Mouse (Mus musculus) cerebral cortex, adult 2 months (tissue): ENCODE measurements around the gene Bsdc1.

ENCODE experiments used
- WGBS: fragments of 180-500 bp; shearing (Covaris S2); methylation state at CpG from one replicate; pipeline ENCODE4 v1.1.7; 2018; 5-methylcytosine and 5-hydroxymethylcytosine counted together

Gene Bsdc1

DNA sequence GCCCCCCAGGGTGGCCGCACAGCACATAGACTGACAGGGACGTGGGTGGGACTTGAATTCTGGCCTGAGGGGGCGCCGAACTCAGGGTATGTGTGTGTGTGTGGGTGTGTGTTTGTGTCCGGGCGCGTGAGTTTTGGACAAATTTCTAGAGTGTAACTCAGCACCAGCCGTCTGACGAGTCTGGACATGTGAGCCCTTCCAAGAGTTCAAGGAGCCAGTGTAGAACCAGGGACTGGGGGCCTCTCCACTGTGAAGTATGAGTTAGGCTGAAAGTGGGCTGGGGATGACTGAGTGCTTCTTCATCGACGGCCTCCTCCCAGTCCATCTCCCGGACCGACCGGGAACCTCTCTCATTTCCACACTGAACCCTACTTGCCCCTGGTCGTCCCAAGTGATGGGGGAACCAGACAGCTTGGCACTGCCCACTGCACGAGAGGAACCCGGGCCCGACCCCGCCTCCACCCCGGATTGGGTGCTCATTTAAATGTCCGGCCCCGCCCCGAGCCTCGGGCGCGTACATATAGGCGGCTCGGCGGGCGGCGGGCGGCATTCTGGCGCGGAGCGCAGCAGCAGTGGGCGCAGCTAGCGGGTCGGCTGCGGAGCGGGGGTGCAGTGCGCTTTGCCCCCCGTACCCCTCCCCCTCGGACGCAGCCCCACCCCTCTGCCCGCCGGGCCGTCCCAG lies 51.8 kb downstream of the Bsdc1 start, which contains the start of gene Marcksl1:
TSS of gene Marcksl1 (plus strand) at position 496 of the 682 bp plus-strand sequence.
- WGBS = 10% methylated on average over 47 of the region's 47 CpGs

DNA sequence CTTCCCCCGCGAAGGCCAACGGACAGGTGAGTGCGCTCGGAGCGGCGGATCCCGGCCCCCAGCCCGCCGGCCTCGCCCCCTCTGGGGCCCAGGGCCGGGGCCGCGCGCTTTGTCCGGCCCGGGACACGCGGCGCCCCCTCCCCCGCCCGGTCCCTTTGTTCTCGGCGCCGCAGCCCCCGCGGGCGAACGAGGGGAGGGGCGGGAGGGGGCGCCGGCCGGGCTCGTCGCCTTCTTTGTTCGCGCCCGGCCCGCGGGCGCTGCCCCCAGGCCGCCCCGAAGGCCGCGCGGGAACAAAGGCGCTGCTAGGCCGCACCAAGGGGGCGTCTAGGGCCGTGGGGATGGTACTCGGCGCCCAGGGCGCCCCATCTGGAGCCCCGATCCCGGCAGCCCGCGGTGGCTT lies 52.5 kb downstream of the Bsdc1 start:
- 2% methylated on average over 48 of the region's 57 CpGs for WGBS

DNA sequence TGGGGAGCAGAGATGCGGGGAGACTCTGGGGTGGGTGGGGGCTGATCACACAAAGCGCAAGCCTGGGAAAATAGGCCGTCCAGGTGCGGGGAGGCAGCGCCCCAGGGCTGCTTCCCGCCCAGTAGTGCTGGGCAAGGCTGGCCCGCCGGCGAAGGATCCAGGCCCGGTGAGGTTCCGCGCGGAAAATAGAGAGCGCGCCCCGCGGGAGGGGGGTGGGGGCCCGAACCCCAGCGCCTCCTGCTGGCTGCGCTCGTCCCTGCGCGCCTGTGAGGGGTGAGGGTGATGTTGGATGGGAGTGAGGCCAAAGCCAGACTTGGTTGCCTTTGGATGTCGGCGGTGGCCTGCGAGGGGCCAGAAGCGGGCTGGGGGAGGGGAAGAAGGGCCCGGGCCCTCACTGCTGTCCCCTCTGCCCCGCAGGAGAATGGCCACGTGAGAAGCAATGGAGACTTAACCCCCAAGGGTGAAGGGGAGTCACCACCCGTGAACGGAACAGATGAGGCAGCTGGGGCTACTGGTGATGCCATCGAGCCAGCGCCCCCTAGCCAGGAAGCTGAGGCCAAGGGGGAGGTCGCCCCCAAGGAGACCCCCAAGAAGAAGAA lies 53.0 kb downstream of the Bsdc1 start:
- WGBS = 2% methylated on average over 34 of the region's 35 CpGs

DNA sequence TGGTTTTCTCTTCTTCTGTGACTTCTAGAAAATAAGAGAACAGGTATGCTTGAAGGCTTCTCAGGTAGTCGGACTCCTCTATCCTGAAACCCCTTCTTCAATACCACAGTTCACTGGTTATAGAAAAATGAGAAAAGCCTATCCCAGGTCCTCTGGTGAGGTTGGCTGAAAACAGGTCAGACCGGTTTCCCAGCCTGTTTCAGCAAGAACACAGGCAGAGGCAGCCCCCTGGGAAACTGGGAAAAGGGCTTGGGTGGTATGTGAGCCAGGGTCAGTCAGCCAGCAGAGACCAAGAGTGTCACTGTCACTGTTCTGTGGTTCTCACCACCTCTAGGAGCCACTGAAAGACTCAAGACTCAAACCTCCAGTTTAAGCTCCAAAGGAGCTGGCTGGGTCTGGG lies 55.5 kb downstream of the Bsdc1 start:
- 59% methylated on average over 2 of the region's 2 CpGs for WGBS

DNA sequence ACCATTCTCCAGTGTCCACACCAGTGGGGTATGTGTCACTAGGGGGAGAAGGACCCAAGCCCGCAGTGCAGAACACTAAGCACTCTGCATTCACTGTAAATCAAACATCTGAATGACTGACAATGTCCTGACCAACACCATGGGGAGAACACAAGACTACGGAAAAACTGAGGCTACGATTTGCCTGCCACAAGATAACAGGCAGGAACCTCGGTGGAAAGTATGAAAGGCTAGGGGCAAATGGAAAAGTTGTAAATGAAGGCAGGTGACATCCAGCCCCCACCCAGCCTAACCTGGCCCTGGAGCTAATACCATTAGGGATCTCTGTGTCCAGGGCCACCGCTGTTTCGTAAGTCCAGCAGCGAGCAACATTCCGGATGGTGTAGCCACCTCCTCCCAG lies 57.1 kb downstream of the Bsdc1 start:
- 90% methylated on average over 8 of the region's 8 CpGs for WGBS

DNA sequence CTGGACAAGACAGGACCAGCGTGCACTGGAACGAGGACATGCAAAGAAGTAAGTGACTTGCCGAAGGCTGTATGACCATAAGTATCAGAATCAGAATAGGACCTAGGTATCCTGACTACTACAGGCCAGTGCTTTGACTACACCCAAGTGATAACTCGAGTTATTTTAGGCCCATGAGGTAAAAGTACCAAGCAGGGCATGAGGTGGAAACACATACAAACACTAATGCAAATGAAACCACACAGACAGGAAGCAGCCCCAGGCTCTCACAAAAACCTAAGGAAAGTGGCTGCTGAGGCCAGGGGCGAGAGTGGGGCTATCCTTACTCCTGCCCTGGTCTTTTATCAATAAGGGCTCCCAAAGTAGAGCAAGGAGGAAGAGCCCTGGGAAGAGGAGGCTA lies 64.0 kb downstream of the Bsdc1 start:
- WGBS = 89% methylated on average over 5 of the region's 5 CpGs

DNA sequence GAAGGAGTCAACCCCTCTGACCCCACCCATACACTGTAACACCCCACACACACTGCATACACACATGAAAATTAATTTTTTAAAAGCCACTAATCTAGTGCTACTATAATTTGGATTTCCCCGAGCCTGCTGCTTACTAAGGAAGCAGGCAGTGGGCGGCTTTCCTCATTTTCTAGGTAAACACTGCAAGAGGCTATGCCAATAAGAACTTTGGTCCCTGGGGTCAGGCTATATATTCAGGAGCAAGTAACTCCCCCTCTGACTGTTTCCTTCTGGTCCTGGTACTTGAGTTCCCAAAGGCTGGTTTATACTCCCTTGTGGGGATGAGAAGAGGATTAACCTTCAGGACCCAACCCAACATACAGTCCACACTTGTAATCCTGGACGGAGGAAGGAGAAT lies 64.5 kb downstream of the Bsdc1 start:
- WGBS = 85% methylated on average over 3 of the region's 3 CpGs

DNA sequence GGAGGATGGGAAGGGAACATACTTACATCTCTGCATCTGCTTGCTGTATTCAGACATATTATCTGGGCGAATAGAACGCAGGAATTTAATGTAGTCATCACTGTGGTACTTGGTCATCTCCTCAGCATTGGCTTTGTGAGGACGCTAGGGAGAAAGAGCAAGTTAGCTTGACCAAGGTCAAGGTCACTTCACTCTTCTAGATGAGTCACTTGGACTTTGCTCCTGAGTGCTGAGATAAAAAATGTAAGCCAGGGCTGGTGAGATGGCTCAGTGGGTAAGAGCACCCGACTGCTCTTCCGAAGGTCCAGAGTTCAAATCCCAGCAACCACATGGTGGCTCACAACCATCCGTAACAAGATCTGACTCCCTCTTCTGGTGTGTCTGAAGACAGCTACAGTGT lies 67.5 kb downstream of the Bsdc1 start:
- WGBS = 96% methylated on average over 6 of the region's 6 CpGs
